Mouse (Mus musculus): Measurements from ENCODE around the gene Gm28230. TPM values are rescaled to one million over a fixed set of nuclear protein-coding genes. Genes with fewer than 3 reads are reported as not detected.

Gene Gm28230
- polyA plus RNA-seq, 1 experiment from 2014 or later = not detected

- Histone ChIP-seq H3K4me2 (no peak overlapping the region), H3K4me3 (replicated peaks) (no peak overlapping the region), H3K9me3 (replicated peaks) (no peaks in the 10 kb centered on the region), H3K9ac (no peak overlapping the region), H3K36me3 (no peaks in the 10 kb centered on the region), H3K27ac (no peak overlapping the region), H3K27me3 (peaks cover 100% of the 10 kb centered on the region), H3K4me1 (replicated peaks) (peaks cover 20% of the 10 kb centered on the region)
- 13% methylated on average over 22 of the region's 22 CpGs for WGBS (ENCODE audit: insufficient replicate concordance)
- no peak for DNase-seq
- ATAC-seq (ENCODE audit: low read depth) = no peak
Observed at GRCm38 (mm10) chr2:74700546-74701112, 25.9 kb upstream of the Gm28230 start.

GRCm38 (mm10) chr2:74701949-74702819 lies 24.3 kb upstream of the Gm28230 start:
- peak; percentile 17 for DNase-seq
- no peak overlapping the region for H3K4me3 ChIP-seq (replicated peaks)

GRCm38 (mm10) chr2:74702820-74703219 lies 23.7 kb upstream of the Gm28230 start:
- Histone ChIP-seq H3K36me3 (no peaks in the 10 kb centered on the region), H3K4me2 (no peak overlapping the region), H3K9ac (no peak overlapping the region), H3K27me3 (peaks cover 99% of the 10 kb centered on the region), H3K9me3 (replicated peaks) (no peaks in the 10 kb centered on the region), H3K4me1 (replicated peaks) (peaks cover 20% of the 10 kb centered on the region), H3K4me3 (replicated peaks) (no peak overlapping the region), H3K27ac (no peak overlapping the region)
- ATAC-seq (ENCODE audit: low read depth) = no peak
- no peak for DNase-seq
- WGBS (ENCODE audit: insufficient replicate concordance) = 26% methylated on average over 6 of the region's 6 CpGs

More at GRCm38 (mm10) chr2:74701949-74702819, 24.3 kb upstream of the Gm28230 start:
- no peaks in the 10 kb centered on the region for H3K9me3 ChIP-seq (replicated peaks)
- H3K27ac ChIP-seq = no peak overlapping the region
- no peak overlapping the region for H3K4me2 ChIP-seq
- no peak for ATAC-seq (ENCODE audit: low read depth)
- peaks cover 99% of the 10 kb centered on the region for H3K27me3 ChIP-seq
- peaks cover 22% of the 10 kb centered on the region for H3K4me1 ChIP-seq (replicated peaks)
- H3K9ac ChIP-seq = no peak overlapping the region
- H3K36me3 ChIP-seq = no peaks in the 10 kb centered on the region
- 14% methylated on average over 17 of the region's 17 CpGs for WGBS (ENCODE audit: insufficient replicate concordance)

- H3K9ac ChIP-seq = no peak overlapping the region
- no peak for DNase-seq
- no peak for ATAC-seq (ENCODE audit: low read depth)
- H3K4me3 ChIP-seq (replicated peaks) = no peak overlapping the region
- peaks cover 15% of the 10 kb centered on the region for H3K4me1 ChIP-seq (replicated peaks)
- no peak overlapping the region for H3K27ac ChIP-seq
- WGBS (ENCODE audit: insufficient replicate concordance) = 13% methylated on average over 10 of the region's 10 CpGs
- H3K9me3 ChIP-seq (replicated peaks) = no peaks in the 10 kb centered on the region
- no peaks in the 10 kb centered on the region for H3K36me3 ChIP-seq
- no peak overlapping the region for H3K4me2 ChIP-seq
- H3K27me3 ChIP-seq = peaks cover 99% of the 10 kb centered on the region
Observed at GRCm38 (mm10) chr2:74703317-74703716, 23.2 kb upstream of the Gm28230 start.

- WGBS (ENCODE audit: insufficient replicate concordance) = 5% methylated on average over 26 of the region's 26 CpGs
- no peak overlapping the region for H3K27ac ChIP-seq
Observed at GRCm38 (mm10) chr2:74703720-74704392, 22.7 kb upstream of the Gm28230 start.

GRCm38 (mm10) chr2:74704393-74704998 lies 22.0 kb upstream of the Gm28230 start, which contains the start of gene Hoxd8:
Hoxd8 (plus strand) TSS chr2:74704615.
- no peak within 1 kb of the TSS for H3K27ac ChIP-seq
- peak within 1 kb of the TSS; percentile 50 for H3K4me3 ChIP-seq (replicated peaks)
- DNase-seq (no peak), ATAC-seq (ENCODE audit: low read depth) (no peak)
- H3K9ac ChIP-seq = no peak within 1 kb of the TSS
- H3K27me3 ChIP-seq = peaks cover 99% of the 10 kb centered on the region
- 2% methylated on average over 37 of the region's 52 CpGs for WGBS (ENCODE audit: insufficient replicate concordance)
- peaks cover 13% of the 10 kb centered on the region for H3K4me1 ChIP-seq (replicated peaks)
- H3K4me2 ChIP-seq = peak within 1 kb of the TSS; percentile 61
- no peaks in the 10 kb centered on the region for H3K36me3 ChIP-seq
- H3K9me3 ChIP-seq (replicated peaks) = no peaks in the 10 kb centered on the region

More at GRCm38 (mm10) chr2:74703720-74704392, 22.7 kb upstream of the Gm28230 start:
- Histone ChIP-seq H3K9me3 (replicated peaks) (no peaks in the 10 kb centered on the region), H3K36me3 (no peaks in the 10 kb centered on the region), H3K9ac (no peak overlapping the region), H3K4me1 (replicated peaks) (peaks cover 13% of the 10 kb centered on the region), H3K4me2 (no peak overlapping the region), H3K27me3 (peaks cover 99% of the 10 kb centered on the region), H3K4me3 (replicated peaks) (no peak overlapping the region)
- ATAC-seq (ENCODE audit: low read depth) = no peak
- no peak for DNase-seq

- no peak overlapping the region for H3K27ac ChIP-seq
- peak overlapping the region; percentile 61 for H3K4me2 ChIP-seq
- H3K4me1 ChIP-seq (replicated peaks) = peaks cover 13% of the 10 kb centered on the region
- H3K4me3 ChIP-seq (replicated peaks) = peak overlapping the region; percentile 50
- peaks cover 99% of the 10 kb centered on the region for H3K27me3 ChIP-seq
- no peaks in the 10 kb centered on the region for H3K9me3 ChIP-seq (replicated peaks)
- ATAC-seq (ENCODE audit: low read depth) = no peak
- no peak for DNase-seq
- WGBS (ENCODE audit: insufficient replicate concordance) = 0% methylated on average over 25 of the region's 66 CpGs
- no peak overlapping the region for H3K9ac ChIP-seq
- H3K36me3 ChIP-seq = no peaks in the 10 kb centered on the region
Observed at GRCm38 (mm10) chr2:74704999-74705466, 21.5 kb upstream of the Gm28230 start.

GRCm38 (mm10) chr2:74705467-74706089 lies 20.9 kb upstream of the Gm28230 start:
- Histone ChIP-seq H3K4me3 (replicated peaks) (peak overlapping the region; percentile 50), H3K4me1 (replicated peaks) (peaks cover 13% of the 10 kb centered on the region), H3K9ac (no peak overlapping the region), H3K36me3 (no peaks in the 10 kb centered on the region), H3K4me2 (peak overlapping the region; percentile 61), H3K27me3 (peaks cover 99% of the 10 kb centered on the region), H3K9me3 (replicated peaks) (no peaks in the 10 kb centered on the region), H3K27ac (no peak overlapping the region)
- no peak for DNase-seq
- no peak for ATAC-seq (ENCODE audit: low read depth)
- 1% methylated on average over 68 of the region's 85 CpGs for WGBS (ENCODE audit: insufficient replicate concordance)

- H3K36me3 ChIP-seq = no peaks in the 10 kb centered on the region
- H3K9ac ChIP-seq = no peak overlapping the region
- H3K4me3 ChIP-seq (replicated peaks) = no peak overlapping the region
- H3K9me3 ChIP-seq (replicated peaks) = no peaks in the 10 kb centered on the region
- ATAC-seq (ENCODE audit: low read depth) = no peak
- no peak for DNase-seq
- no peak overlapping the region for H3K4me2 ChIP-seq
- no peak overlapping the region for H3K27ac ChIP-seq
- peaks cover 13% of the 10 kb centered on the region for H3K4me1 ChIP-seq (replicated peaks)
- H3K27me3 ChIP-seq = peaks cover 99% of the 10 kb centered on the region
- 5% methylated on average over 13 of the region's 13 CpGs for WGBS (ENCODE audit: insufficient replicate concordance)
Observed at GRCm38 (mm10) chr2:74706393-74706960, 20.1 kb upstream of the Gm28230 start.

GRCm38 (mm10) chr2:74707599-74707998 lies 18.9 kb upstream of the Gm28230 start:
- ATAC-seq (ENCODE audit: low read depth) (no peak), DNase-seq (no peak)
- 16% methylated on average over 7 of the region's 7 CpGs for WGBS (ENCODE audit: insufficient replicate concordance)
- no peak overlapping the region for H3K27ac ChIP-seq
- H3K9me3 ChIP-seq (replicated peaks) = no peaks in the 10 kb centered on the region
- no peak overlapping the region for H3K4me2 ChIP-seq
- no peak overlapping the region for H3K9ac ChIP-seq
- H3K27me3 ChIP-seq = peaks cover 99% of the 10 kb centered on the region
- peaks cover 13% of the 10 kb centered on the region for H3K4me1 ChIP-seq (replicated peaks)
- H3K36me3 ChIP-seq = no peaks in the 10 kb centered on the region
- no peak overlapping the region for H3K4me3 ChIP-seq (replicated peaks)

All from liver, embryonic 13.5 days (tissue).